Mouse (Mus musculus) heart, embryonic 10.5 days (tissue): ENCODE measurements around the gene Dennd4a. TPM values are rescaled to one million over a fixed set of nuclear protein-coding genes. Genes with fewer than 3 reads are reported as not detected.

Experiments used
- DNase-seq: peaks from one replicate; pipeline ENCODE4 v3.0.0-alpha.2; 2017; ENCODE audit warnings: low spot score
- H3K27ac ChIP-seq: fragments of 300-500 bp; sonication (generic); 2 replicates; pipeline ENCODE4 v1.5.1; 2016; ENCODE audit warnings: mild to moderate bottlenecking
- H3K27me3 ChIP-seq: fragments of 300-500 bp; sonication (generic); 2 replicates; pipeline ENCODE4 v1.6.1; 2016; ENCODE audit warnings: mild to moderate bottlenecking; ENCODE audit not compliant: poor library complexity, insufficient read depth, severe bottlenecking
- H3K36me3 ChIP-seq: fragments of 300-500 bp; sonication (generic); 2 replicates; pipeline ENCODE4 v1.6.1; 2016; ENCODE audit warnings: mild to moderate bottlenecking, moderate library complexity
- H3K4me1 ChIP-seq: fragments of 300-500 bp; sonication (generic); 2 replicates; pipeline ENCODE4 v1.6.1; 2016; ENCODE audit warnings: mild to moderate bottlenecking
- H3K4me3 ChIP-seq: fragments of 300-500 bp; sonication (generic); 2 replicates; pipeline ENCODE4 v1.5.1; 2016; ENCODE audit warnings: mild to moderate bottlenecking, moderate library complexity
- H3K9me3 ChIP-seq: fragments of 300-500 bp; sonication (generic); 2 replicates; pipeline ENCODE4 v1.6.1; 2016; ENCODE audit warnings: mild to moderate bottlenecking, moderate library complexity
- WGBS: fragments of 180-500 bp; shearing (Covaris S2); methylation state at CpG from one replicate; pipeline ENCODE4 v1.1.7; 2016; 5-methylcytosine and 5-hydroxymethylcytosine counted together
- polyA plus RNA-seq: library from polyadenylated mRNA; unstranded; fragments of >200 nt; fragmentation: Nextera tagmentation; extraction: Ambion mirVana; gene quantifications from 2 replicates; pipeline ENCODE4 v1.2.1, GENCODE M21; 2016

The Dennd4a gene
- polyA plus RNA-seq, 1 experiment from 2014 or later: 7.3 TPM

DNA sequence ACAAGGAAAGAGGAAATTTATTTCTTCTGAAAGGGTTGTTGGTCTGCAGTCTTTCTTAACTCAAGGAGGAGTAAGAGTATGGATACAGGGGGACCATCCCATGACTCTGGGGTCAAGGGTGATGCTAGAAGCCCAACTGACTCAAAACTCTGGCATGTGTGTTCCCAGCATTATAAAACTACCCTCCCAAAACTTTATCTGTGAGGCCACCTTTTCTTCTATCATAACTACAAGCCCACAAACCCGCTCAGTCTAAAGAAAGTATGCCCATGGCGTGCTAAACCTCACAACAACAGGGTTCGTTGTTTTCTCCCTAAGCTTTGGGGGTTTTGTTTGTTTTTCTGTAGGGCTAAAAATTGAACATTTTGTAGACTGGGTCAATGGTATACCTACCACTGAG is 23.3 kb downstream of the Dennd4a start:
- no peak overlapping the region for H3K4me3 ChIP-seq
- no peaks in the 10 kb centered on the region for H3K27me3 ChIP-seq
- whole genome bisulfite sequencing: 81% methylated on average over 3 of the region's 3 CpGs
- DNase-seq: no peak
- no peak overlapping the region for H3K27ac ChIP-seq
- H3K36me3 ChIP-seq: 0 out of 2 replicates have a peak, but pooled peaks cover 1% of the 10 kb centered on the region
- H3K4me1 ChIP-seq: peaks cover 5% of the 10 kb centered on the region; the same call in 1 of the 2 replicates
- no peaks in the 10 kb centered on the region for H3K9me3 ChIP-seq

DNA sequence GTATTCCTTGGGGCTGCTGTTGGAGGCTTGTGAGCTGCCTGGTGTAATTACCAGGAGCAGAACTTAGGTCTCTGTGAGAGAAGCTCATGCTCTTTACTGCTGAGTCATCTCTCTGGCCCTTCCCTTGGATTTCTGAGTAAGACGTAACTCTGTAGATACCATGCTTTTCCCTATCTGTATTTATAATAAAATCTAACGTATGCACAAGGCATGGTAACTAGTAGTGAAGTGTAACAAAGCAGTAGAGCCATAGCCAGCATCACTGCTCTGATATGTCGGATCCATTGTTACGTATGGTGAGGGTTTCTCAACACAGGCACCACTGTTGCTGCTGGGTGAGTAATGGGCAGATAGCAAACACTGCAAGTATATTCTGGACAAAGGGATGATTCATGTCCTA is 34.2 kb downstream of the Dennd4a start:
- no peaks in the 10 kb centered on the region for H3K27me3 ChIP-seq
- whole genome bisulfite sequencing: 69% methylated on average over 4 of the region's 4 CpGs

DNA sequence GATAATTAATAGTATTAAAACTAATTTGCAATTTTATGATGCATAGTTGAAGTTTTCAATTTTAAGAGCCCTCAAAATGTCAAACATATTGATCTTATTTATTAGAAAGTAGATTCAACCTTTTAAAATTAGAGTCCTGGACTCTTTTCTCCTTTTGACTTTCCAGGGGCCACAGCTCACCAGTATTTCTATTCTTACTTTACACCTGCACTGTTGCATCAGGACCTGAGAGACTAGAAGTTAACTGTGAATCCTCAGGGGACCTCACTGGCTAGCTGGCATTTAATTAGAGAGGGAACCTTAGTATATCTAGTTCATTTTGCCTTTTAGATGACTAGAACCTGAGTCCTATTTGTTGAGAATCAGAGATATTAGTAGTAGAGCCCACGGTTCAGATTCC is 38.4 kb downstream of the Dennd4a start:
- H3K27me3 ChIP-seq: no peaks in the 10 kb centered on the region
- H3K27ac ChIP-seq: no peak overlapping the region
- no peak overlapping the region for H3K4me3 ChIP-seq
- no peaks in the 10 kb centered on the region for H3K9me3 ChIP-seq
- DNase-seq: no peak
- 0 out of 2 replicates have a peak, but pooled peaks cover 2% of the 10 kb centered on the region for H3K36me3 ChIP-seq
- WGBS: 74% methylated on average over 1 of the region's 1 CpGs
- no peaks in the 10 kb centered on the region; the same call in 1 of the 2 replicates for H3K4me1 ChIP-seq

More for the DNA sequence above, 34.2 kb downstream of the Dennd4a start:
- no peaks in the 10 kb centered on the region for H3K9me3 ChIP-seq
- H3K4me1 ChIP-seq: no peaks in the 10 kb centered on the region
- no peak overlapping the region for H3K27ac ChIP-seq
- DNase-seq: no peak
- no peak overlapping the region for H3K4me3 ChIP-seq
- peaks cover 10% of the 10 kb centered on the region; the same call in 1 of the 2 replicates for H3K36me3 ChIP-seq

DNA sequence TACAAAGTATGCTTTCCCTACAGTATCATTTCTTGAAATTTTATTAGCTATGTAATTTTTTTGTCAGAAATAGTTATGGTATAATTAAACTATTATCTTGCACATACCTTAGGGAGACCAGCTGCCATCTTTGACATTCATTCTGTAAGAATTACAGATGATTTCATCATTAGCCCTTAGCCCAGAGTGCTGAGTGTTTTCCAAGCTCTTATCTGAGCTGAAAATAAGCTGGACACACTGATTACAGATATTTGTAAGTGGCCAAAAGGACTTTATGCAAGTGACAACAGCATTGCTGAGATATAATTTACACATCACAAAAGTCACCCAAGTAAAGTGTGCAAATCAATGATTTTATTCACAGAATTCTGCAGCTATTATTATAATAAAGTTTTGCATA is 48.9 kb downstream of the Dennd4a start:
- no peaks in the 10 kb centered on the region for H3K27me3 ChIP-seq
- H3K4me3 ChIP-seq: no peak overlapping the region
- no peak overlapping the region for H3K27ac ChIP-seq
- no peak for DNase-seq
- H3K9me3 ChIP-seq: no peaks in the 10 kb centered on the region
- H3K36me3 ChIP-seq: peaks cover 11% of the 10 kb centered on the region
- H3K4me1 ChIP-seq: no peaks in the 10 kb centered on the region

DNA sequence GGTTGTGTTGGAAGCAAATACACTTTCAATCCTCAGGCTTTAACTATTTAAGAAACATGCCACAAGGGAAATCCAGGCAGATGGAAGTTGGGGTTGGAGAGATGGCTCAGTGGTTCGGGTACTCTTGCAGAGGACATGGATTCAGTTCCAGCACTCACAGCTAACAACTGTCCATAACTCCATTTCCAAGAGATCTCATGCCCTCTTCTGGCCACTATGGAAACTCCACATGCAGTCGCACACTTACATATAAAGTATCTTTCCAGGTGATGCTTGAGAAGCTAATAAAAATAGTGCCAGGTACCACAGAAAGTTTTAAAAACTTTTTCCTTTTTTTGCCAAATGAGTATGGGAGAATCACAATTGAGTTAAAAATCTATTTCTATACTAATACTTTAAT is 51.5 kb downstream of the Dennd4a start:
- Histone ChIP-seq H3K9me3 (no peaks in the 10 kb centered on the region), H3K27ac (no peak overlapping the region), H3K4me3 (no peak overlapping the region), H3K27me3 (no peaks in the 10 kb centered on the region), H3K36me3 (peaks cover 13% of the 10 kb centered on the region), H3K4me1 (no peaks in the 10 kb centered on the region)
- no peak for DNase-seq
- 80% methylated on average over 2 of the region's 2 CpGs for WGBS

DNA sequence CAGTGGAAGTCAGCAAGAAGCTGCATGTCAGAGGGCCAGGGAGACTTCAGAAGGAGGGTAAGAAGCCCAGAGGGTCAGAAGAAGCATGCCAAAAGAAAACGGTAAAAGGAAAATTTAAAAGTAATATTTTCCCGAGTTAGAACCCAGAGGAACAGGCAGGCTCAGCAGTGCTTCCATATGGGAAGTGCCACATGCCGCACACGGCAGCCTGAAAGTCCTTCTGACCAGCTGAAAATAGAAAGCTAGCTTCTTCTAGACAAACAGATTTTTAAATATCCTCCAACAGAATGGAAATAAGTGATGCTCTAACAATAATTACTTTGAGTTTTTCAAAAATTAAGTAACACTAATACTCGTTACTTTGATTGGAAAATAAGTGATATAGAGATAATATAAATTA is 74.9 kb downstream of the Dennd4a start:
- WGBS: 83% methylated on average over 5 of the region's 5 CpGs
- Histone ChIP-seq H3K36me3 (no peaks in the 10 kb centered on the region), H3K27ac (no peak overlapping the region), H3K27me3 (no peaks in the 10 kb centered on the region), H3K4me3 (no peak overlapping the region), H3K4me1 (no peaks in the 10 kb centered on the region), H3K9me3 (no peaks in the 10 kb centered on the region)
- no peak for DNase-seq

DNA sequence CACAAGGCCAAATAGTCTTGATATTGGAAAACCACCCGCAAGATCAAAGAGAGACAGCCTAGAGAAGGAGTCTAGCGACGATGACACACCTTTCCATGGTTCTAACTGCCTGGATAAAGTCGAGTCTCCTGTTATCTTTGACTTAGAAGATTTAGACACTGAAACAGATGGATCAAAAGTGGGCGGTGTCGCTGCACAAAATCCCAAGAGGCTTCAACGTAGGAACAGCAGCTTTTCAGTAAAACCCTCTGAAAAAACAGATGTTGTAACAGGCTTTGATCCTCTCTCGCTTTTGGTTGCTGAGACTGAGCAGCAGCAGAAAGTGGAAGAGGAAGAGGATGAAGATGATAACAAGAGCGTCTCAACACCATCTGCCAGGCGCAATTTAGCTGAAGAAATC is 85.5 kb downstream of the Dennd4a start:
- no peak for DNase-seq
- Histone ChIP-seq H3K27ac (no peak overlapping the region), H3K4me1 (no peaks in the 10 kb centered on the region), H3K27me3 (no peaks in the 10 kb centered on the region), H3K4me3 (no peak overlapping the region), H3K9me3 (no peaks in the 10 kb centered on the region), H3K36me3 (peaks cover 12% of the 10 kb centered on the region)
- 86% methylated on average over 10 of the region's 10 CpGs for WGBS

DNA sequence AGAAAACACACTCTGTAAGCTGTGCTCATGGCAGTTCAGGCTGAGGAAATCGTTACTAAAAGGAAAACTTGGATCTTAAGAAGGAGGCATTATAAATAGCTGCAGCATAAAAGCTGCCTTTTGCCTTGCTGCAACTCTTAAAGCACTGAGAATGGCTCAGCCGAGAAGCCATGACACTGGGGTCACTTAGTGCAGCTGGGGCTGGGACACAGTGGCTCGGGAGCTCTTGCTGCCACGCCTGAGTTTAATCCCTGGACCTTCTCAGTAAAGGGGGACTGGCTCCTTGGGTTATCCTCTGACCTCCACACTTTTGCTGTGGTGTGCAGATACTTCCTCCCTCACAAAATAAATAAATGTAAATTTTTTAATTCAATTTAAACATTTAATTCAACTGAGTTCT is 91.7 kb downstream of the Dennd4a start:
- peaks cover 4% of the 10 kb centered on the region; the same call in 1 of the 2 replicates for H3K36me3 ChIP-seq
- H3K27ac ChIP-seq: no peak overlapping the region
- no peaks in the 10 kb centered on the region for H3K27me3 ChIP-seq
- no peak for DNase-seq
- no peak overlapping the region for H3K4me3 ChIP-seq
- WGBS: 47% methylated on average over 4 of the region's 4 CpGs
- H3K9me3 ChIP-seq: no peaks in the 10 kb centered on the region
- H3K4me1 ChIP-seq: no peaks in the 10 kb centered on the region; the same call in 1 of the 2 replicates

DNA sequence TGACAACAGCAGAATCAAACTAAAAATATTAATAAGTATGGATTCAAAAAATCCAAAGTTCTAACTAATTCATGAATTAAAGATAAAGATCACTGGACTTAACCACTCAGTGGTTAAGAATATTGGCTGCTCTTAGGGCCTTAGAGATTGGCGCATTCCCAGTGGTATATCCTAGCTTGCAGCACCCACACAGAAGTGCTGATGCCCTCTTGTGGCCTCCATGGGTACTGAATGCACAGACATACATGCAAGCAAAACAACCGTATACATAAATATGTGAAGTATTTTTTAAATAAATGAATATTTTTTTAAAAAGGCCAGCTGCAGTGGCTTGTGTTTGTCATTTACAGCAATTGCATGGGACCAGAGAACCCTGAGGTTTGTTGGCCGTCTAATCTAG is 92.2 kb downstream of the Dennd4a start:
- 60% methylated on average over 3 of the region's 3 CpGs for WGBS
- Histone ChIP-seq H3K36me3 (peaks cover 3% of the 10 kb centered on the region; the same call in 1 of the 2 replicates), H3K4me3 (no peak overlapping the region), H3K27me3 (no peaks in the 10 kb centered on the region), H3K9me3 (no peaks in the 10 kb centered on the region), H3K27ac (no peak overlapping the region), H3K4me1 (no peaks in the 10 kb centered on the region; the same call in 1 of the 2 replicates)
- peak; percentile 83 for DNase-seq

DNA sequence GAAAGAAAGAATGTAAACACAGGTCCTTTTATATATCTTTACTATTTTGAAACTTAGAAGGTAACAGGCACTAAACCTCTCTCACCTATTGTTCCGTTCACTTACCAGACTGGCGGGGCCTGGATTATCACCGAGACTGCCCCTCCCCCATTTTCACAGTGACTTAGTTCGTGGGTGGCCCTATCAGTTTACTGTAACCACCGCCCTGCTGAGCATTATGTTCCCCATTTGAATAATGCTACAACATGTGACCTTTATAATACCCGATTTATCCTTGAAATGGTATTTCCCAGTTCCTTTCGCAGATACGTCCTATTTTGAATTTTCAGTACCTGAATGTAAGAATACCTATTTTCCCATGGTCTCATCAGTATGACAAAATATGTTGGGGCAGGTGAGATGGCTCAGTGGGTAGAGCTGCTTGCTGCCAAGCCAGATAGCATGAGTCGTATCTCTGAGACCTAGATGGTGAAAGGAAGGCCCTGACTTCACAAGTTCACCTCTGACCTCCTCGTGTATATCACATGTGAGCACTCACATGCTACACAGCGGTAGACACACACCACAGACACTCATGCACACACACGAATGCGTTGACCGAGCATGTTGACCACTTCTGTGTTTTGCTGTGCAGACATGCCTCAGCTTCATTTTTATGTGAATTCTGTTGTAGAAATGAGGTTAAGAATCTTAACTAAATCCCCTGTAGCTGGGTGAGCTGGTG is 93.9 kb downstream of the Dennd4a start:
- Histone ChIP-seq H3K27ac (no peak overlapping the region), H3K27me3 (no peaks in the 10 kb centered on the region), H3K36me3 (peaks cover 3% of the 10 kb centered on the region; the same call in 1 of the 2 replicates), H3K4me1 (no peaks in the 10 kb centered on the region; the same call in 1 of the 2 replicates), H3K9me3 (no peaks in the 10 kb centered on the region), H3K4me3 (no peak overlapping the region)
- no peak for DNase-seq
- WGBS: 82% methylated on average over 14 of the region's 14 CpGs

DNA sequence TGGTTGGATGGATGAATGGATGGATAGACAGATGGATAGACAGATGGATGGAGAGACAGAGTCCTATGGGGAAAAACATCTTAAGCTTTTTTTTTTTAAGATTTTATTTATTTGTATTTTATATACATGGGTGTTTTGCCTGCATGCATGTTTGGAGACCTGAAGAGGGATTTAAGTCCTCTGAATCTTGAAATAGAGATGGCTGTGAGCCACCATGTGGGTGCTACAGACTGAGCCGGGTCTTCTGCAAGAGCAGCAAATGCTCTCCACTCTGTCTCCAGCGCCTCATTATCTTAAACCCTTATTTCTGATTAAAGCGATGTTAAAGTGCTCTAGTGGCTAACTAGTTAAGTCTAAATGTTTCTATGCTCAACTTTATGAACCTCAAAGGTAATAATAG is 96.3 kb downstream of the Dennd4a start:
- Histone ChIP-seq H3K27ac (no peak overlapping the region), H3K27me3 (no peaks in the 10 kb centered on the region), H3K9me3 (no peaks in the 10 kb centered on the region), H3K4me1 (no peaks in the 10 kb centered on the region; the same call in 1 of the 2 replicates), H3K4me3 (no peak overlapping the region), H3K36me3 (peaks cover 3% of the 10 kb centered on the region; the same call in 1 of the 2 replicates)
- 85% methylated on average over 3 of the region's 3 CpGs for whole genome bisulfite sequencing
- no peak for DNase-seq

DNA sequence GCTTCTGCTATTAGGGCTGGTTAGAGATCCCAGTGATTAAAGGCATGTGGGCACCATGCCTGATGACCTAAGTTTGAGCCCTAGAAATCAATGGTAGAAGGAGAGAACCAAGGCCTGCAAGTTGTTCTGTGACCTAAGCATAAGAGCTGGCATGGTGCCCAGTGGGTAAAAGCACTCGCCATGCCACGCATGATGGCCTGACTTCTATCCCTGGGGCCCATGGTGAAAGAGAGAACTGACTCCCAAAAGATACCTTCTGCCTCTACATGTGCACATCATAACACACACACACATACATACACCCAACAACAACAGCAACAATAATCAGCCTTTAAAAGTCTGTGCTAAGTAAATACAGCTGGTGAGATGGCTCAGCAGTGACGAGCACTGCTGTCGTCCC is 102.3 kb downstream of the Dennd4a start:
- no peaks in the 10 kb centered on the region for H3K4me1 ChIP-seq
- no peaks in the 10 kb centered on the region for H3K9me3 ChIP-seq
- WGBS: 90% methylated on average over 4 of the region's 4 CpGs
- H3K27ac ChIP-seq: no peak overlapping the region
- H3K4me3 ChIP-seq: no peak overlapping the region
- peaks cover 11% of the 10 kb centered on the region for H3K36me3 ChIP-seq
- DNase-seq: no peak
- no peaks in the 10 kb centered on the region for H3K27me3 ChIP-seq

DNA sequence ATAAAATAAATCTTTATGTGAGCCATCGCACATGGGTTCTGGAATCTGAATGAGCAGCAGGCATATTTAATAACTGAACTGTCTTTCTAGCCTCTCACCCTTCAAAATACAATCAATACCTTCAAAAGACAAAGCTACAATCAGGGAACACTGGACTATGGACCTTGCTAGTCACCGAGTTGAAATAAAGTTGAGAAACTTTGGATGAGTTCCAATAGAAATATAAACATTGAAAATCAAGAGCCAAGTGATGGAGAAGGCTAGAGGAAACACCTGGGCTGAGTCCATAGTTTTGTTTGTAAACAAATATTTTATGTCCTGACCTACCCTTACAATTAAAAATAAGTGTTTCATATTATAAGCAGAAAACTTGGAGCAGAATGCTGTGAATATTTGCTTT is 102.8 kb downstream of the Dennd4a start:
- WGBS: 89% methylated on average over 2 of the region's 2 CpGs
- Histone ChIP-seq H3K4me3 (no peak overlapping the region), H3K9me3 (no peaks in the 10 kb centered on the region), H3K27ac (no peak overlapping the region), H3K36me3 (peaks cover 11% of the 10 kb centered on the region), H3K27me3 (no peaks in the 10 kb centered on the region), H3K4me1 (no peaks in the 10 kb centered on the region)
- no peak for DNase-seq

DNA sequence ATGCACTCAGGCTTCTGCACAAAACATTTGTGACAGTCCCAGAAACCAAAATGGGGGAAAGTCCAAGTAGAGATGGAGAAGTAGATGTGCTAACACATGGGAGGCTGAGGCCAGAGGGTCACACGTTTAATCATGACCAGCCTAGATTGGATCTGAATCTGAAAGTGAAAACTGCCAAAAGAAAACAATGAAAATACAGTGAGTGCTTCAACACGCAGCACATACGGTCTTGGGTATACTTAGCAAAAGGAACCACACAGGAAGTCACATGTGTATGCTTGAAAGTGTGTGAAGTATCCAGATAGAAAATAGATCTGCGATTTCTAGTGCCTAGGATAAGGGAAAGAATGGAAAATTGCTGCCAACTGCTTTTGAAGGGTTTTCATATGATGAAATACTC is 103.5 kb downstream of the Dennd4a start:
- Histone ChIP-seq H3K27me3 (no peaks in the 10 kb centered on the region), H3K9me3 (no peaks in the 10 kb centered on the region), H3K27ac (no peak overlapping the region), H3K4me1 (no peaks in the 10 kb centered on the region), H3K36me3 (peaks cover 11% of the 10 kb centered on the region), H3K4me3 (no peak overlapping the region)
- 79% methylated on average over 4 of the region's 4 CpGs for WGBS
- DNase-seq: no peak
